Mouse (Mus musculus): ENCODE measurements at regions not wholly inside any gene's neighbourhood (a gene's known extent, or its start where the extent isn't known, plus 50 kb on each side); places are given as distances from the start of the nearest gene placed in this dataset.

- TF ChIP-seq CHD2 (IDR thresholded peaks at IDR 0.05; ENCODE audit: low read depth, low read length), result no peak
- TF ChIP-seq ZC3H11A (IDR thresholded peaks at IDR 0.05; ENCODE audit: borderline replicate concordance, low read depth, low read length), result no peak
Observed at GRCm38 (mm10) chr15:39998063-39998462, 136.1 kb upstream of the 9330182O14Rik start.
